Mouse (Mus musculus) frontal cortex, adult (tissue): ENCODE data around the gene Crabp1.

Source experiments
- ATAC-seq: cut with Nextera tagmentation; 2 replicates; pipeline ENCODE4 v1.9.2; 2017; ENCODE audit warnings: mild to moderate bottlenecking, moderate library complexity, mixed read lengths; ENCODE audit not compliant: low TSS enrichment

The Crabp1 gene

GRCm38 (mm10) chr9:54770140-54770780 lies 5.7 kb downstream of the Crabp1 start:
- ATAC-seq = no peak

- ATAC-seq = no peak
These were observed 12.0 kb downstream of the Crabp1 start for GRCm38 (mm10) chr9:54776451-54776982.

GRCm38 (mm10) chr9:54779280-54779679 lies 14.7 kb downstream of the Crabp1 start:
- no peak for ATAC-seq

- no peak for ATAC-seq
These were observed 18.0 kb downstream of the Crabp1 start for GRCm38 (mm10) chr9:54782504-54782903.

GRCm38 (mm10) chr9:54784003-54784402 lies 19.5 kb downstream of the Crabp1 start:
- no peak for ATAC-seq

- ATAC-seq = no peak
These were observed 20.7 kb downstream of the Crabp1 start for GRCm38 (mm10) chr9:54785215-54785614.

GRCm38 (mm10) chr9:54786083-54786482 lies 21.5 kb downstream of the Crabp1 start:
- ATAC-seq = no peak

GRCm38 (mm10) chr9:54787760-54788159 lies 23.2 kb downstream of the Crabp1 start:
- ATAC-seq = no peak

GRCm38 (mm10) chr9:54790271-54790670 lies 25.7 kb downstream of the Crabp1 start:
- no peak for ATAC-seq

GRCm38 (mm10) chr9:54801460-54801961 lies 37.0 kb downstream of the Crabp1 start:
- no peak for ATAC-seq

- ATAC-seq = no peak
These were observed 38.5 kb downstream of the Crabp1 start for GRCm38 (mm10) chr9:54802749-54803679.

GRCm38 (mm10) chr9:54804351-54804750 lies 39.8 kb downstream of the Crabp1 start:
- ATAC-seq = no peak

GRCm38 (mm10) chr9:54807761-54808160 lies 43.2 kb downstream of the Crabp1 start:
- ATAC-seq = no peak

- ATAC-seq = no peak
These were observed 45.4 kb downstream of the Crabp1 start for GRCm38 (mm10) chr9:54809953-54810352.

- ATAC-seq = no peak
These were observed 52.1 kb downstream of the Crabp1 start for GRCm38 (mm10) chr9:54816508-54817201.

- ATAC-seq = peak; percentile 91
These were observed 57.0 kb downstream of the Crabp1 start for GRCm38 (mm10) chr9:54821442-54822100.
